Mouse (Mus musculus): Measurements from ENCODE around the gene Retreg1. TPM values are rescaled to one million over a fixed set of nuclear protein-coding genes. Genes with fewer than 3 reads are reported as not detected.
A peak's percentile ranks its signal among the peaks of the same experiment; 100 is the strongest.

Gene Retreg1
- total RNA-seq, 2 experiments from 2014 or later: 170 to 181 TPM

- Histone ChIP-seq H3K4me3 (no peak overlapping the region), H3K27ac (peak overlapping the region; percentile 59)
- intact Hi-C loops (cut with DNase I): loop anchor here (5.0 kb wide), 1 partner anchor 93 kb away; no protein-coding TSS in a partner anchor
- DNase-seq: peak; percentile 59
- TF ChIP-seq CTCF (IDR thresholded peaks at IDR 0.05): no peak
Observed at GRCm38 (mm10) chr15:25808677-25809460, 34.1 kb upstream of the Retreg1 start.

- Histone ChIP-seq H3K4me3 (no peak overlapping the region), H3K27ac (no peak overlapping the region)
- no peak for TF ChIP-seq CTCF (IDR thresholded peaks at IDR 0.05)
- no peak for DNase-seq
- intact Hi-C loops (cut with DNase I): loop anchor here (5.0 kb wide), 1 partner anchor 93 kb away; no protein-coding TSS in a partner anchor
Observed at GRCm38 (mm10) chr15:25809669-25810068, 33.3 kb upstream of the Retreg1 start.

- DNase-seq: peak; percentile 26
- H3K4me3 ChIP-seq: no peak overlapping the region
- intact Hi-C loops (cut with DNase I): no loop called here
- TF ChIP-seq CTCF (IDR thresholded peaks at IDR 0.05): peak; percentile 40
- H3K27ac ChIP-seq: no peak overlapping the region
Observed at GRCm38 (mm10) chr15:25811834-25812250, 31.1 kb upstream of the Retreg1 start.

GRCm38 (mm10) chr15:25812479-25812878 is 30.5 kb upstream of the Retreg1 start:
- no peak overlapping the region; the same call in 1 of the 2 replicates for H3K4me3 ChIP-seq
- no peak for TF ChIP-seq CTCF (IDR thresholded peaks at IDR 0.05)
- intact Hi-C loops (cut with DNase I): no loop called here
- DNase-seq: peak; percentile 34
- no peak overlapping the region for H3K27ac ChIP-seq

GRCm38 (mm10) chr15:25814535-25814934 is 28.4 kb upstream of the Retreg1 start:
- TF ChIP-seq CTCF (IDR thresholded peaks at IDR 0.05): no peak
- intact Hi-C loops (cut with DNase I): no loop called here
- H3K4me3 ChIP-seq: no peak overlapping the region
- no peak overlapping the region for H3K27ac ChIP-seq
- no peak for DNase-seq

GRCm38 (mm10) chr15:25817191-25817590 is 25.8 kb upstream of the Retreg1 start:
- no peak overlapping the region for H3K27ac ChIP-seq
- DNase-seq: no peak
- H3K4me3 ChIP-seq: no peak overlapping the region
- intact Hi-C loops (cut with DNase I): no loop called here
- TF ChIP-seq CTCF (IDR thresholded peaks at IDR 0.05): no peak

GRCm38 (mm10) chr15:25821981-25822380 is 21.0 kb upstream of the Retreg1 start:
- no peak overlapping the region for H3K27ac ChIP-seq
- intact Hi-C loops (cut with DNase I): no loop called here
- no peak for DNase-seq
- no peak for TF ChIP-seq CTCF (IDR thresholded peaks at IDR 0.05)
- no peak overlapping the region for H3K4me3 ChIP-seq

- no peak overlapping the region for H3K27ac ChIP-seq
- intact Hi-C loops (cut with DNase I): no loop called here
- no peak for DNase-seq
- no peak for TF ChIP-seq CTCF (IDR thresholded peaks at IDR 0.05)
- no peak overlapping the region for H3K4me3 ChIP-seq
Observed at GRCm38 (mm10) chr15:25822656-25823055, 20.3 kb upstream of the Retreg1 start.

- no peak for DNase-seq
- TF ChIP-seq CTCF (IDR thresholded peaks at IDR 0.05): no peak
- H3K4me3 ChIP-seq: no peak overlapping the region
- intact Hi-C loops (cut with DNase I): no loop called here
- H3K27ac ChIP-seq: no peak overlapping the region
Observed at GRCm38 (mm10) chr15:25826531-25826961, 16.4 kb upstream of the Retreg1 start.

- Histone ChIP-seq H3K4me3 (no peak overlapping the region), H3K27ac (no peak overlapping the region)
- intact Hi-C loops (cut with DNase I): no loop called here
- no peak for DNase-seq
- TF ChIP-seq CTCF (IDR thresholded peaks at IDR 0.05): no peak
Observed at GRCm38 (mm10) chr15:25828464-25828863, 14.5 kb upstream of the Retreg1 start.

GRCm38 (mm10) chr15:25830426-25830825 is 12.6 kb upstream of the Retreg1 start:
- no peak for TF ChIP-seq CTCF (IDR thresholded peaks at IDR 0.05)
- DNase-seq: no peak
- Histone ChIP-seq H3K4me3 (no peak overlapping the region), H3K27ac (no peak overlapping the region)
- intact Hi-C loops (cut with DNase I): no loop called here

- no peak overlapping the region for H3K27ac ChIP-seq
Observed at GRCm38 (mm10) chr15:25834282-25834681, 8.7 kb upstream of the Retreg1 start.

GRCm38 (mm10) chr15:25834920-25835674 is 7.9 kb upstream of the Retreg1 start:
- DNase-seq: no peak
- intact Hi-C loops (cut with DNase I): no loop called here
- Histone ChIP-seq H3K4me3 (no peak overlapping the region), H3K27ac (no peak overlapping the region)
- no peak for TF ChIP-seq CTCF (IDR thresholded peaks at IDR 0.05)

More at GRCm38 (mm10) chr15:25834282-25834681, 8.7 kb upstream of the Retreg1 start:
- no peak for TF ChIP-seq CTCF (IDR thresholded peaks at IDR 0.05)
- no peak for DNase-seq
- no peak overlapping the region for H3K4me3 ChIP-seq
- intact Hi-C loops (cut with DNase I): no loop called here

Measured in gastrocnemius, adult 2 months (tissue).